Mouse (Mus musculus) hindbrain, embryonic 12.5 days (tissue): ENCODE measurements around the gene Lamc3. TPM values are rescaled to one million over a fixed set of nuclear protein-coding genes. Genes with fewer than 3 reads are reported as not detected.

Source experiments
- ATAC-seq: fragments of 200-750 bp; cut with Nextera tagmentation; 2 replicates; pipeline ENCODE4 v1.8.0; 2017; ENCODE audit warnings: moderate TSS enrichment; ENCODE audit not compliant: low FRiP score
- H3K27ac ChIP-seq: fragments of 300-500 bp; sonication (generic); 2 replicates; pipeline ENCODE4 v1.5.1; 2016; ENCODE audit warnings: mild to moderate bottlenecking
- H3K27me3 ChIP-seq: fragments of 300-500 bp; sonication (generic); 2 replicates; pipeline ENCODE4 v1.6.1; 2016; ENCODE audit warnings: mild to moderate bottlenecking
- H3K36me3 ChIP-seq: fragments of 300-500 bp; sonication (generic); 2 replicates; pipeline ENCODE4 v1.6.1; 2016; ENCODE audit warnings: mild to moderate bottlenecking
- H3K4me1 ChIP-seq: fragments of 300-500 bp; sonication (generic); 2 replicates; pipeline ENCODE4 v1.6.1; 2016
- H3K4me2 ChIP-seq: fragments of 300-500 bp; sonication (generic); replicated peaks from 2 replicates; pipeline ENCODE4 v1.6.1; 2016; ENCODE audit warnings: mild to moderate bottlenecking
- H3K4me3 ChIP-seq: fragments of 300-500 bp; sonication (generic); 2 replicates; pipeline ENCODE4 v1.5.1; 2016; ENCODE audit warnings: mild to moderate bottlenecking
- H3K9ac ChIP-seq: fragments of 300-500 bp; sonication (generic); 2 replicates; pipeline ENCODE4 v1.6.1; 2016; ENCODE audit warnings: mild to moderate bottlenecking, moderate library complexity
- H3K9me3 ChIP-seq: fragments of 300-500 bp; sonication (generic); replicated peaks from 2 replicates; pipeline ENCODE4 v1.6.1; 2016; ENCODE audit warnings: mild to moderate bottlenecking
- WGBS: fragments of 180-500 bp; shearing (Covaris S2); methylation state at CpG from one replicate; pipeline ENCODE4 v1.1.7; 2016; 5-methylcytosine and 5-hydroxymethylcytosine counted together
- polyA plus RNA-seq: library from polyadenylated mRNA; unstranded; fragments of >200 nt; fragmentation: Nextera tagmentation; extraction: Ambion mirVana; gene quantifications from 2 replicates; pipeline ENCODE4 v1.2.1, GENCODE M21; 2016

Gene Lamc3
- polyA plus RNA-seq, 1 experiment from 2014 or later, result 7.6 TPM

- peak; percentile 90 for ATAC-seq
- Histone ChIP-seq H3K36me3 (peaks cover 12% of the 10 kb centered on the region; the same call in 1 of the 2 replicates), H3K9me3 (no peaks in the 10 kb centered on the region), H3K27ac (peak overlapping the region; percentile 82), H3K27me3 (no peaks in the 10 kb centered on the region), H3K9ac (no peak overlapping the region), H3K4me2 (no peak overlapping the region), H3K4me3 (no peak overlapping the region), H3K4me1 (peaks cover 28% of the 10 kb centered on the region)
- WGBS, result 48% methylated on average over 8 of the region's 8 CpGs
These were observed 75.6 kb downstream of the Lamc3 start for GRCm38 (mm10) chr2:31962501-31963224.

DNA sequence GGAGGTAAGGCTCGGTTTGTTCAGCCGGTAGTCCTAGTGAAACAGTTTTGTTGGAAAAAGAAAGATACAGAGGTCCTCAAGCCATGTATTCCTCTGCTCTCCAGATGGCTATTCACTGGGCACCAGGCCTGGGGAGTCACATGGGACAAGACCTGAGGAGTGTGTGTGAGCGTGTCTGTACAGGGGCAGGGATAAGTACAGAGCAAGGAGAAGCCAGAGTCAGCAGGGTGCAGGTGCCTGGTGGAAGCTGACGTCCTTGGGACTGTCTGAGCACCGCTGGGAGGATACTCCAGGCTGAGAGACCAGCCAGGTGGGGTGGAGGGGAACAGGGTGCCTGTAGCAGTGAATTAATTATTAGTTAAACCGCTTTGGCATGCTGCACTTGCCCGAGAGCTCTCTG lies 76.4 kb downstream of the Lamc3 start:
- WGBS, result 81% methylated on average over 7 of the region's 7 CpGs
- Histone ChIP-seq H3K4me2 (no peak overlapping the region), H3K9me3 (no peaks in the 10 kb centered on the region), H3K27ac (peak overlapping the region; percentile 82), H3K9ac (no peak overlapping the region), H3K27me3 (no peaks in the 10 kb centered on the region), H3K4me3 (no peak overlapping the region), H3K4me1 (peaks cover 28% of the 10 kb centered on the region), H3K36me3 (peaks cover 15% of the 10 kb centered on the region)
- ATAC-seq, result no peak

- H3K36me3 ChIP-seq, result peaks cover 15% of the 10 kb centered on the region
- no peak overlapping the region for H3K9ac ChIP-seq
- peaks cover 28% of the 10 kb centered on the region for H3K4me1 ChIP-seq
- 85% methylated on average over 3 of the region's 3 CpGs for WGBS
- H3K9me3 ChIP-seq, result no peaks in the 10 kb centered on the region
- ATAC-seq, result no peak
- no peak overlapping the region for H3K4me2 ChIP-seq
- no peak overlapping the region for H3K27ac ChIP-seq
- no peaks in the 10 kb centered on the region for H3K27me3 ChIP-seq
- no peak overlapping the region for H3K4me3 ChIP-seq
These were observed 77.1 kb downstream of the Lamc3 start for GRCm38 (mm10) chr2:31964191-31964590.

- Histone ChIP-seq H3K4me2 (no peak overlapping the region), H3K9me3 (no peaks in the 10 kb centered on the region), H3K4me3 (no peak overlapping the region), H3K27ac (no peak overlapping the region), H3K9ac (no peak overlapping the region), H3K36me3 (peaks cover 15% of the 10 kb centered on the region), H3K27me3 (no peaks in the 10 kb centered on the region), H3K4me1 (peaks cover 28% of the 10 kb centered on the region)
- ATAC-seq, result no peak
These were observed 78.0 kb downstream of the Lamc3 start for GRCm38 (mm10) chr2:31965110-31965509.

DNA sequence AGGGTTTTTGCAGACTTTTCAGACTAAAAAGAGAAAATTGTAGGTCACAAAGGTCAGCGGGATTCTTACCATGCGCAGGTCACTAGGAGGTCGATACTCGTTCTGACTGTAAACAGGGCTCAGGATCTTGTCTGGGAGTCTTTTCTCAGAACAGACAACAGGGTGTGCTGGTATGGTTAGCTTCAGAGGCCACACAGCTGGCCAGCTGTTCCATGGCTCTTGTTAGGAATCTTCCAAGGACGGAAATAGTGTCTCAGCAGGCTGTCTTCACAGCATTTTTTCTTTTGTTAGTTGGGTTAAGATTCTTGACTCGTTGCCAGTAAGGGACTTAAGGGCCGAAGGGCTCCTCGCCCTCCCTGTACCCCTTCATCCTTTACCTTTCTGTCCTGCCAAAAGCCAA lies 79.7 kb downstream of the Lamc3 start:
- H3K9me3 ChIP-seq, result no peaks in the 10 kb centered on the region
- 76% methylated on average over 8 of the region's 8 CpGs for WGBS
- H3K27ac ChIP-seq, result no peak overlapping the region
- peaks cover 28% of the 10 kb centered on the region for H3K36me3 ChIP-seq
- ATAC-seq, result no peak
- no peak overlapping the region for H3K4me3 ChIP-seq
- no peaks in the 10 kb centered on the region for H3K27me3 ChIP-seq
- peaks cover 19% of the 10 kb centered on the region for H3K4me1 ChIP-seq
- H3K9ac ChIP-seq, result no peak overlapping the region
- no peak overlapping the region for H3K4me2 ChIP-seq

- no peak for ATAC-seq
- 91% methylated on average over 4 of the region's 4 CpGs for WGBS
- no peaks in the 10 kb centered on the region for H3K27me3 ChIP-seq
- H3K27ac ChIP-seq, result no peak overlapping the region
- no peak overlapping the region for H3K4me3 ChIP-seq
- peaks cover 15% of the 10 kb centered on the region for H3K4me1 ChIP-seq
- H3K9ac ChIP-seq, result no peak overlapping the region
- H3K9me3 ChIP-seq, result no peaks in the 10 kb centered on the region
- no peak overlapping the region for H3K4me2 ChIP-seq
- peaks cover 37% of the 10 kb centered on the region for H3K36me3 ChIP-seq
These were observed 85.5 kb downstream of the Lamc3 start for GRCm38 (mm10) chr2:31972589-31972988.

- Histone ChIP-seq H3K4me2 (peak within 1 kb of the TSS; percentile 96), H3K4me3 (peak within 1 kb of the TSS; percentile 87), H3K4me1 (peaks cover 15% of the 10 kb centered on the region), H3K9me3 (no peaks in the 10 kb centered on the region), H3K36me3 (peaks cover 47% of the 10 kb centered on the region), H3K27ac (peak within 1 kb of the TSS; percentile 78), H3K9ac (peak within 1 kb of the TSS; percentile 77), H3K27me3 (no peaks in the 10 kb centered on the region)
- WGBS, result under 1% methylated on average over 60 of the region's 60 CpGs
- peak; percentile 99 for ATAC-seq
These were observed 87.2 kb downstream of the Lamc3 start, which contains the start of gene Nup214 for GRCm38 (mm10) chr2:31974141-31974808. Gene Nup214, plus strand, starts transcription at chr2:31974436.

GRCm38 (mm10) chr2:31974809-31975371 lies 87.8 kb downstream of the Lamc3 start:
- Histone ChIP-seq H3K4me1 (peaks cover 15% of the 10 kb centered on the region), H3K9ac (peak overlapping the region; percentile 77), H3K4me2 (peak overlapping the region; percentile 96), H3K9me3 (no peaks in the 10 kb centered on the region), H3K27ac (0 out of 2 replicates have a peak overlapping the region, but pooled peaks have one; percentile 62), H3K27me3 (no peaks in the 10 kb centered on the region), H3K4me3 (peak overlapping the region; percentile 87), H3K36me3 (peaks cover 51% of the 10 kb centered on the region)
- ATAC-seq, result no peak
- 10% methylated on average over 13 of the region's 13 CpGs for WGBS

- Histone ChIP-seq H3K4me1 (no peaks in the 10 kb centered on the region), H3K9ac (no peak overlapping the region), H3K36me3 (peaks cover 96% of the 10 kb centered on the region), H3K27ac (no peak overlapping the region), H3K4me3 (no peak overlapping the region), H3K9me3 (no peaks in the 10 kb centered on the region), H3K27me3 (no peaks in the 10 kb centered on the region), H3K4me2 (no peak overlapping the region)
- 97% methylated on average over 1 of the region's 1 CpGs for WGBS
- ATAC-seq, result no peak
These were observed 100.7 kb downstream of the Lamc3 start for GRCm38 (mm10) chr2:31987774-31988173.

- H3K4me2 ChIP-seq, result no peak overlapping the region
- H3K4me3 ChIP-seq, result no peak overlapping the region
- ATAC-seq, result no peak
- peaks cover 90% of the 10 kb centered on the region for H3K36me3 ChIP-seq
- no peak overlapping the region for H3K27ac ChIP-seq
- 93% methylated on average over 4 of the region's 4 CpGs for WGBS
- no peaks in the 10 kb centered on the region for H3K9me3 ChIP-seq
- H3K27me3 ChIP-seq, result no peaks in the 10 kb centered on the region
- no peaks in the 10 kb centered on the region for H3K4me1 ChIP-seq
- no peak overlapping the region for H3K9ac ChIP-seq
These were observed 103.9 kb downstream of the Lamc3 start for GRCm38 (mm10) chr2:31990961-31991360.

DNA sequence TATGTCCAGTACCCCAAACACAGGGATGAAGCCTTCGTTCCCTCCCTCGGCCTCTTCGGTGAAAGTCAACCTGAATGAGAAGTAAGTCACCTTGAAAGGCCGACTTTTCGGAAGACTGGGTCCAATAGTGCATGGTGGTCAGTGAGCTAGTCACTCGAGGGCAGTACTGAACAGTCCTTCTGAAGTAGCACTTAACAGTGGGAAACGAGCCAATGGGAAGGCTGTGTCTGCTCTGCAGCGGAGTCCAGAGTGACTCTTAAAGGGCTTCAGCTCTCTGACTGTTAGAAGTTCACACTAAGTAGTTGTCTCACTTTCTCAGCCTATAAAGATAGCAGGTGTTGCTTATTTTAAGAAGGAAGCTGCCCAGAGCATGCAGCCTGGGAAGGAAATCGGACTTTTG lies 107.8 kb downstream of the Lamc3 start:
- ATAC-seq, result no peak
- Histone ChIP-seq H3K4me2 (no peak overlapping the region), H3K27ac (no peak overlapping the region), H3K9me3 (no peaks in the 10 kb centered on the region), H3K36me3 (peaks cover 89% of the 10 kb centered on the region), H3K27me3 (no peaks in the 10 kb centered on the region), H3K9ac (no peak overlapping the region), H3K4me1 (no peaks in the 10 kb centered on the region), H3K4me3 (no peak overlapping the region)
- 93% methylated on average over 9 of the region's 9 CpGs for WGBS

DNA sequence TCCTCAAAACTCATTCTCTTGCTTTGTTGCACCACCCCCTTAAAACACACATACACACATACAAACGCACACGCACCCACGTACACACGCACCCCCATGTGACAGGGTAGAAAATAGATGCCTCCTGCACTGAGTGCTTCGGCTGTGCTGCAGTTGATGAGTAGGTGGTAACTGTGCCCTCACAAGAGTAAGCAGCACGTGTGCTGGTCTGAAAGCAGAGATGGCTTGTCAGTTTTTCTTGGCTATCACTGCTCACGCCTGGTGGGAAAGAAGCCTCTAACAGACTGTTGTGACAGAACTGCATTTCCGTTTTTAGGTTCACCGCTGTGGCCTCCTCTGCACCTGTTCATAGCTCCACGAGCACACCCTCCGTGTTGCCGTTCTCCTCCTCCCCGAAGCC lies 109.0 kb downstream of the Lamc3 start:
- H3K36me3 ChIP-seq, result peaks cover 88% of the 10 kb centered on the region
- H3K27ac ChIP-seq, result no peak overlapping the region
- H3K4me3 ChIP-seq, result no peak overlapping the region
- no peak overlapping the region for H3K9ac ChIP-seq
- no peak overlapping the region for H3K4me2 ChIP-seq
- WGBS, result 95% methylated on average over 13 of the region's 13 CpGs
- ATAC-seq, result no peak
- no peaks in the 10 kb centered on the region for H3K4me1 ChIP-seq
- H3K9me3 ChIP-seq, result no peaks in the 10 kb centered on the region
- no peaks in the 10 kb centered on the region for H3K27me3 ChIP-seq
